Mouse (Mus musculus) bone marrow, adult 2 months (tissue): ENCODE measurements at regions not wholly inside any gene's neighbourhood (a gene's known extent, or its start where the extent isn't known, plus 50 kb on each side); places are given as distances from the start of the nearest gene placed in this dataset.

Source experiments
- CTCF ChIP-seq: fragments of 200-500 bp; IDR thresholded peaks from 2 replicates; pipeline ENCODE4 v1.5.1; 2011; ENCODE audit warnings: low read length, control low read depth; ENCODE audit not compliant: control insufficient read depth, insufficient read depth
- POLR2A ChIP-seq: fragments of 200-500 bp; IDR thresholded peaks from 2 replicates; pipeline ENCODE4 v1.6.1; 2011; ENCODE audit warnings: low read depth, mild to moderate bottlenecking, control low read depth, low read length, borderline replicate concordance; ENCODE audit not compliant: control insufficient read depth

- TF ChIP-seq POLR2A = no peak
- no peak for TF ChIP-seq CTCF
Measured at GRCm38 (mm10) chr14:120826187-120826586, 84.8 kb upstream of the Ipo5 start.
